Mouse (Mus musculus): ENCODE measurements around the gene Dram1. TPM values are rescaled to one million over a fixed set of nuclear protein-coding genes. Genes with fewer than 3 reads are reported as not detected.

Dram1 gene
- 0.81 TPM in 1 of 2 replicates, not detected in the other for polyA plus RNA-seq (2012; ENCODE audit: low replicate concordance)

GRCm38 (mm10) chr10:88379013-88379885 is at the start of gene Dram1, which contains the start of gene Gnptab:
TSS of gene Dram1 (minus strand) at chr10:88379080.
TSS of gene Gnptab (plus strand) at chr10:88379132.

Other genes starting within 250 kb of the Dram1 start
- gene Parpbp, start 232.1 kb downstream of the Dram1 start, polyA plus RNA-seq (2012; ENCODE audit: low replicate concordance): 0.15 and 2.8 TPM in 2 replicates
- 0.55 and 3.1 TPM in 2 replicates for gene Nup37, start 232.1 kb downstream of the Dram1 start, polyA plus RNA-seq (2012; ENCODE audit: low replicate concordance)
- 12.4 and 19.5 TPM in 2 replicates for gene Washc3, start 178.0 kb downstream of the Dram1 start, polyA plus RNA-seq (2012; ENCODE audit: low replicate concordance)
- gene Gnptab, start 52 bp upstream of the Dram1 start, polyA plus RNA-seq (2012; ENCODE audit: low replicate concordance): 2.6 and 3.5 TPM in 2 replicates
- not detected in 2 replicates for gene Sycp3, start 80.5 kb upstream of the Dram1 start, polyA plus RNA-seq (2012; ENCODE audit: low replicate concordance)
- 19.0 and 24.4 TPM in 2 replicates for gene Chpt1, start 125.0 kb upstream of the Dram1 start, polyA plus RNA-seq (2012; ENCODE audit: low replicate concordance)
- not detected in 2 replicates for gene Mybpc1, start 226.1 kb upstream of the Dram1 start, polyA plus RNA-seq (2012; ENCODE audit: low replicate concordance)